ENCODE assay signal across 9 mouse cellular contexts in the genomic region with DNA sequence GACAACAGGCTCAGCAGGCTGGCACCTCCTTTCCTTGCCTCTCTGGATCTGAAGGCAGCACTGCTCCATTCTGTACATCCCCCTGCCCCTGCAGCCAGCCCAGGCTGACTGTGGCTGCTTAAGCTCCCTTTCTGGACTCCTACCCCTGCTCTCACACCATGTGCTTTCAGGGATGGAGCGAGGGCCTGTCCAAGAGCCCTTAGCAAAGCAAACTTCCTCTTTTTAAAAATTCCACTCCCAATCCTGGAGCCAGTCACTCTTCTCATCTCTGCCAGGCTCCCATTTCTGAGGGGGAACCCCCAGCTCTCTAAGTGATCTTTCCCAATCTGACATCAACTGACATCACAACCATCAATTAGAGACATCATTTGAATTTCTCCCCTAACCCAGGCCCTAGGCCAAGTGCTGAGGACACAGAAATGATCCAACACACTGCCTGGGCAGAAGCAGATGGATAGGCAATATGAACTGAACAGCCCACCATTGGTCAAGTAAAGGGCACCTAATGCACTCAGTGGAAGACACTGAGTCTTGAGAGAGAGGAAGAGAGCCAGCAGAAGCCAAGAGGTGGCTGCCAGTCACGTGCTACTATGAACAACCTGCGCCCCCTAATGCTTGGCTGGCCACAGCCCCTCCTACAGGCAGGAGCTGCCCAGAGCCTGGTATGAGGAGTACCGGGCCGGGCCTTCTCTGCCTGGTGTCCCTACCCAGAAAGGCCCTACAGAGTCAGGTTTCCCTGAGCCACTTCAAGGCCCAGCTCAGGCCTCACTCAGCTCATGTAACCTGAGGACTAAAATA. TPM values are rescaled to one million over a fixed set of nuclear protein-coding genes. Genes with fewer than 3 reads are reported as not detected.
DNase-seq lines count a peak whose midpoint lies in the region; ATAC-seq and TF ChIP-seq lines count a peak whose summit lies in the region.
"Had no signal": no experiment of that assay in that cellular context is flagged by ENCODE, and none has a peak within 500 bp of the region (broad histone marks: within the 10 kb centered on the region; RNA-seq: fewer than 3 reads in every experiment).

No protein-coding gene starts in this region.

- H3K27ac ChIP-seq in heart, postnatal 0 days (ENCODE audit: low read depth) = peak overlapping the region; percentile 17; the same call in 1 of the 2 replicates
- H3K27ac ChIP-seq in neural tube, embryonic 14.5 days (ENCODE audit: low read depth, low read length) = no peak overlapping the region

- peaks cover 26% of the 10 kb centered on the region for H3K4me1 ChIP-seq in heart, postnatal 0 days (ENCODE audit: control insufficient read depth, insufficient read depth)
- H3K4me1 ChIP-seq in neural tube, embryonic 14.5 days (ENCODE audit: control insufficient read depth, insufficient read depth, low read length) = peaks cover 33% of the 10 kb centered on the region

- intact Hi-C loops in left cerebral cortex, postnatal 36 days (cut with DNase I) = loop anchor here (5.0 to 10.0 kb wide), 4 partner anchors 78 to 456 kb away; a partner anchor contains a TSS

- peak; percentile 57 for DNase-seq in cerebellum, adult 9-11 months
- no peak for DNase-seq in cerebellum, adult 8-10 months
- peak; percentile 42 to 56 for DNase-seq in lung, adult 18-20 months
- DNase-seq in lung, postnatal 4 days = no peak
- DNase-seq in heart, postnatal 0 days (ENCODE audit: low spot score) = no peak
- no peak for DNase-seq in left cerebral cortex, postnatal 36 days (ENCODE audit: low spot score in 2 of 2)
- no peak for DNase-seq in embryo, embryonic 11 days

- H3K9ac ChIP-seq in heart, postnatal 0 days (replicated peaks; ENCODE audit: low read depth, low read length) = no peak overlapping the region
- H3K9ac ChIP-seq in neural tube, embryonic 14.5 days (replicated peaks; ENCODE audit: low read depth, low read length) = 0 out of 2 replicates have a peak overlapping the region, but pooled peaks have one; percentile 25

- H3K27me3 ChIP-seq in heart, postnatal 0 days (ENCODE audit: control insufficient read depth, insufficient read depth, low read length) = no peaks in the 10 kb centered on the region
- no peaks in the 10 kb centered on the region for H3K27me3 ChIP-seq in neural tube, embryonic 14.5 days (ENCODE audit: control insufficient read depth, insufficient read depth, low read length)

- no peak overlapping the region for H3K4me3 ChIP-seq in heart, postnatal 0 days (ENCODE audit: low read depth, low read length)
- H3K4me3 ChIP-seq in neural tube, embryonic 14.5 days (ENCODE audit: low read depth, low read length) = 0 out of 2 replicates have a peak overlapping the region, but pooled peaks have one; percentile 9

- peak; percentile 20; the same call in 1 of the 2 replicates for TF ChIP-seq CTCF in heart, postnatal 0 days (IDR thresholded peaks at IDR 0.05; ENCODE audit: low read depth)

- WGBS in heart, postnatal 0 days = 57% methylated on average over 5 of the region's 5 CpGs
- 54% methylated on average over 5 of the region's 5 CpGs for WGBS in neural tube, embryonic 14.5 days

- peaks cover 5% of the 10 kb centered on the region; the same call in 1 of the 2 replicates for H3K36me3 ChIP-seq in heart, postnatal 0 days (replicated peaks; ENCODE audit: control insufficient read depth, insufficient read depth, low read length)
- no peaks in the 10 kb centered on the region; the same call in 1 of the 2 replicates for H3K36me3 ChIP-seq in neural tube, embryonic 14.5 days (ENCODE audit: control insufficient read depth, insufficient read depth, low read length)

- H3K4me2 ChIP-seq in heart, postnatal 0 days (ENCODE audit: low read depth, low read length) = peak overlapping the region; percentile 14; the same call in 1 of the 2 replicates
- H3K4me2 ChIP-seq in neural tube, embryonic 14.5 days (ENCODE audit: low read depth, low read length) = peak overlapping the region; percentile 93
- H3K4me2 ChIP-seq: liver, embryonic 11.5 days had no signal

- TF ChIP-seq EP300 in heart, postnatal 0 days (IDR thresholded peaks at IDR 0.05; ENCODE audit: low read depth) = no peak

- H3K9me3 ChIP-seq in heart, postnatal 0 days (replicated peaks; ENCODE audit: control insufficient read depth, low read length) = no peaks in the 10 kb centered on the region
- no peaks in the 10 kb centered on the region for H3K9me3 ChIP-seq in neural tube, embryonic 14.5 days (ENCODE audit: control insufficient read depth, low read length)

- no peak for ATAC-seq in heart, postnatal 0 days (ENCODE audit: insufficient read depth, low read depth)
- no peak for ATAC-seq in neural tube, embryonic 14.5 days (ENCODE audit: low read depth)

RNA-seq across cellular contexts. Expression of a gene that starts 3.8 kb away (rescaled TPM):
- total RNA-seq in heart, postnatal 0 days (2014; rRNA removed; ENCODE audit: low replicate concordance) = 9.8 and 11.2 TPM in 2 replicates
- polyA plus RNA-seq in heart, postnatal 0 days (2015; fragmentation: Nextera tagmentation; extraction: Ambion mirVana) = 3.0 and 3.2 TPM in 2 replicates
- polyA plus RNA-seq in neural tube, embryonic 14.5 days (2014; fragmentation: Nextera tagmentation; extraction: Ambion mirVana) = 11.6 and 13.6 TPM in 2 replicates
- 10 to 100 TPM; 18.5 to 23.0 TPM for total RNA-seq in left cerebral cortex, postnatal 36 days (2021)

RNA-seq across cellular contexts. Expression of a gene that starts 15.7 kb away (rescaled TPM):
- total RNA-seq in heart, postnatal 0 days (2014; rRNA removed; ENCODE audit: low replicate concordance) = 10.4 and 14.8 TPM in 2 replicates
- 9.8 and 16.5 TPM in 2 replicates for polyA plus RNA-seq in heart, postnatal 0 days (2015; fragmentation: Nextera tagmentation; extraction: Ambion mirVana)
- polyA plus RNA-seq in neural tube, embryonic 14.5 days (2014; fragmentation: Nextera tagmentation; extraction: Ambion mirVana) = 23.7 and 27.8 TPM in 2 replicates
- total RNA-seq in left cerebral cortex, postnatal 36 days (2021) = 10 to 100 TPM; 23.7 to 26.4 TPM

RNA-seq across cellular contexts. Expression of a gene that starts 15.8 kb away (rescaled TPM):
- total RNA-seq in heart, postnatal 0 days (2014; rRNA removed; ENCODE audit: low replicate concordance) = not detected in 2 replicates
- polyA plus RNA-seq in heart, postnatal 0 days (2015; fragmentation: Nextera tagmentation; extraction: Ambion mirVana) = 0.11 and 0.12 TPM in 2 replicates
- 0.13 and 0.17 TPM in 2 replicates for polyA plus RNA-seq in neural tube, embryonic 14.5 days (2014; fragmentation: Nextera tagmentation; extraction: Ambion mirVana)
- under 1 TPM; 0.32 to 0.70 TPM for total RNA-seq in left cerebral cortex, postnatal 36 days (2021)
- polyA plus RNA-seq: liver, embryonic 11.5 days had no signal

RNA-seq across cellular contexts. Expression of a gene that starts 21.2 kb away (rescaled TPM):
- total RNA-seq in heart, postnatal 0 days (2014; rRNA removed; ENCODE audit: low replicate concordance) = 110 and 113 TPM in 2 replicates
- polyA plus RNA-seq in heart, postnatal 0 days (2015; fragmentation: Nextera tagmentation; extraction: Ambion mirVana) = 67.2 and 67.4 TPM in 2 replicates
- polyA plus RNA-seq in neural tube, embryonic 14.5 days (2014; fragmentation: Nextera tagmentation; extraction: Ambion mirVana) = 15.4 and 30.9 TPM in 2 replicates
- total RNA-seq in left cerebral cortex, postnatal 36 days (2021) = 10 to 100 TPM; 18.2 to 20.0 TPM

RNA-seq across cellular contexts. Expression of a gene that starts 47.0 kb away (rescaled TPM):
- total RNA-seq in heart, postnatal 0 days (2014; rRNA removed; ENCODE audit: low replicate concordance) = 6.3 and 8.9 TPM in 2 replicates
- 2.9 TPM in 2 replicates for polyA plus RNA-seq in heart, postnatal 0 days (2015; fragmentation: Nextera tagmentation; extraction: Ambion mirVana)
- 17.7 and 22.7 TPM in 2 replicates for polyA plus RNA-seq in neural tube, embryonic 14.5 days (2014; fragmentation: Nextera tagmentation; extraction: Ambion mirVana)
- 100 to 1,000 TPM; 128 to 164 TPM for total RNA-seq in left cerebral cortex, postnatal 36 days (2021)

Comparison
In these comparisons a context has a peak if more than half of its experiments do, and no peak if none do; other contexts are left out.
1. DNase-seq: peak in cerebellum, adult 9-11 months (single experiment) and lung, adult 18-20 months (2 of 2); none in cerebellum, adult 8-10 months (single experiment), lung, postnatal 4 days (0 of 2), heart, postnatal 0 days (single experiment), left cerebral cortex, postnatal 36 days (0 of 2) and embryo, embryonic 11 days (single experiment).